Mouse (Mus musculus) layer of hippocampus, adult 8-10 months (tissue): ENCODE measurements at regions not wholly inside any gene's neighbourhood (a gene's known extent, or its start where the extent isn't known, plus 50 kb on each side); places are given as distances from the start of the nearest gene placed in this dataset.

Experiments used
- DNase-seq, 2 experiments: peaks; one replicate each; pipeline ENCODE4 v3.0.0; 2022; ENCODE audit warnings: low spot score in 2 of 2

DNA sequence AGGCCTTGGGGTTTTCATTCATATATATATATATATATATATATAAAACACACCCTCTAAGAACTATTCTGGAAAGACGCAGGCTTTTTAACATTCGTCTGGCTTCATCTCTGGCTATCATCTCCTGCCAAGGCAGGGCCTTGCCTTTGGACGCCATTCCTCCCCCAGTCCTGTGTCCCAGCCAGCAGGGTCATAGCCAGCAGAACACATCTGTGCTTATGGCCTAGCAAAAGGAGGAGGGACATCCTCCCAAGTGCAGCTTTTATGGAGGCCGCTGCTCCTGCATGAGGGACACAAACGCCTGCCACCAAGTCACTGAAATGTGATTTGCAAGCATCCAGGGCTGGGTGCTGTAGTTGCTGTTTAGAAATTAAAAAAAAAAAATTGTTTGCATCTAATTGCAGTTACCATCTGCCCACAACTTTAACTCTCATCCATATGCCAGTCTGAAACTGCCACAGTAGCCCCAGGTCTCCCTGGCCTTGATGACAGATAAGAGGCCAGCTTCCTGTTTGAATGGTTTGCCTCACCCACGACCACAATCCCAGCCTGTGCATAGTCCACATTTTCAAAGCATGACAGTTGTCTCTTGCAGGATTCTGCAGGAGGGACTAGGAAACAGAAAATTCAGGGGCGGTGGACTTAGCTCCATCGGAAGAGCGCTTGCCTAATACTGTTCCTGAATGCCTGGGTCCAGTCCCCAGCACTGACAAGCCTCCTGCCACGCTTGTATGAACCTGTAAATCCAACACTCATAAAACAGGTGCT is 108.7 kb downstream of the Dyrk2 start:
- DNase-seq = no peak

DNA sequence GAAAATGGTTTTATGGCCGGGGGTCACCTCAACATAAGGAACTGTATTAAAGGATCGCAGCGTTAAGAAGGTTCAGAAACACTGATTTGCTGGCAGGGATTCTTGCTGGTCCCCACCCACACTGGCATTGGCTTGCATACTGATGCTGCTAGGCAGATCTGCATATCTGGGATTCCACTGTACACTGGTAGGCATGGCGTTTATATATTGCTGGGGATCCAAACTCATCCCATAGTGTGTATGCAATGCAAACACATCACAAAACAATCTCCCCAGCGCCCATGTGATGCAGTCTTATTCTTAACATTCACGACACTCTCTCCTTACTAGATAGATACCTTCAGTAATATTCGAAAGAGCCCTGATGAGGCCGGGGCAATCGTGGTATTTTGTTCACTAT is 105.0 kb downstream of the Dyrk2 start:
- no peak for DNase-seq

DNA sequence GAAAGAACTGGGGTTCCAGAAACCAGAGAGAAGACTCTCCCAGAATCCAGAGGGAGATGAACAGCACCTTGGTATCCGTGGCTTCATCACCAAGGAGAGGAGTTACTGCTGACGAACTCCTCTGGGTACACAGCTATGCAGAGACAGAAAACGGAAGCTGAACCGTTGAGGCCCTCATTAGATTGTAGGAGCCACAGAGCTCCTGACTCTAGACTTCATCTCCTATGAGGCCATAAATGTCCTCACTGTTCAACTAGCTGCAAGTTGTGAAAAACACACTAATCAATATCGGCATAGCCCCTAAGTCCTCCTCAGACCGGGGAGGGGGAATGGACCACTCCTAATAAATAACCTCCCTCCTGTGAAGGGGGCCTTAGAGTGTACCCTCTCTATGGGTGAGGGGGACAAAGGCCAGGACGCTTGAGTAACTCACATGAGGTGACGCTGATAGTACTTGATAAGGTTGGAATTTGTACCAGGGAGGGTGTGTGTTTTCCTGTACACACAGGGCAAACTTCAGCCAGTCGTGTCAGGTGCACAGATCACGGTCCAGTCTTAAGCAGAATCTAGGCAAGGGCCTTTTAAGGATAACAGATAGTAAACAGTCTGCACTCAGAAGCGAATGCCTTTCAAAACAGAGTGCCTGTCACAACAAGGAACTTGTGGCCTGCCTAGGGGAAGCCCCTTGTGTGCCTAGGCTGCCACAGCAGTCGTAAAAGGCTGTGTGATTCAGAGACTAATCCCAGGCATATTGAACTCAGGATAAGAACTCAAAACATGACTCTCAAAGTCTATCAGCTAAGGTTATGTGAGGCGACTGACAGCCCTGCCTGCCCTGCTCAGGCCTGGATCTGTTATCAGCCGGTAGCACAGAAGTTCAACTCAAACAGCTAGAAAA is 104.2 kb downstream of the Dyrk2 start:
- no peak for DNase-seq

GRCm38 (mm10) chr10:118766826-118767225 is 103.2 kb downstream of the Dyrk2 start:
- no peak for DNase-seq

- no peak for DNase-seq
Measured at GRCm38 (mm10) chr10:118769751-118770150, 100.3 kb downstream of the Dyrk2 start.

DNA sequence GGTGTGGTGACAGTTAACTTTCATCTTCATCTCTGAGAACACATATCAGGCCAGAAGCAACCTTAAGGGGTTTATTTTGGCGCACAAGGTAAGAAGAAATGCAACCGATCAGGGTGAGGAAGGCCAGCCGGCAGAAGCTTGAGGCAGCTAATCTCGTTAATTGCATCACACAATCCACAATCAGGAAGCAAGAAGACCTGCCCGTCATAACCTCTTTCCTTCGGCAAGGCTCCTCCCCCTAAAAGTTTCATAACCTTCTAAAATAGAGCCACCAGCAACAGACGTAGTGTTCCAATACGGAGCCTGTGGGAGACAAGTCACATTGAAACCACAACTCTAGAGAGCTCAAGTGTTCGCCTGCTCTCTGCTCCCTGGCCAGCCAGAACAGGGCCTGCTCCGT is 91.4 kb downstream of the Dyrk2 start:
- DNase-seq = no peak

- no peak for DNase-seq
Measured at GRCm38 (mm10) chr10:118780831-118781569, 89.0 kb downstream of the Dyrk2 start.

DNA sequence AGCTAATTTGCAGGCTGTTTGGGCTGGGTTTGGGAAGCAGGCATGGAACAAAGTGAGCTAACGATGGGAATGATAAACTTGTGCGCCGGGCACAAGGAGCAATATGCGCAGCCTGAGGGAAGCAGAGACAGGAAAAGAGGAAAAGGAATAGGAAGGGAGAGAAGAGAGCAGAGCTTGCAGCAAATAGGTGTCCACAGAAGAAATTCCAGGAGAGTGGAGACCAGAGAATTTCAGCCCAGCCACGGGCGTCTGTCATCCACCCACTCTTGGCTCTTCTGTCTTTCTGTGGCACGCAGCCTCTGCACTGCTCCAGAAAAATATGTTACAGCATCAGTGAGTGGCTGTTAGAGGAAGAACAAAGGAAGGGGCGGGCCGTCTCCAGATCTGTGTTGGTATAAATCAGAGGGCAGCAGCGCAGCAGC is 88.2 kb downstream of the Dyrk2 start:
- DNase-seq = peak; percentile 43 to 49

DNA sequence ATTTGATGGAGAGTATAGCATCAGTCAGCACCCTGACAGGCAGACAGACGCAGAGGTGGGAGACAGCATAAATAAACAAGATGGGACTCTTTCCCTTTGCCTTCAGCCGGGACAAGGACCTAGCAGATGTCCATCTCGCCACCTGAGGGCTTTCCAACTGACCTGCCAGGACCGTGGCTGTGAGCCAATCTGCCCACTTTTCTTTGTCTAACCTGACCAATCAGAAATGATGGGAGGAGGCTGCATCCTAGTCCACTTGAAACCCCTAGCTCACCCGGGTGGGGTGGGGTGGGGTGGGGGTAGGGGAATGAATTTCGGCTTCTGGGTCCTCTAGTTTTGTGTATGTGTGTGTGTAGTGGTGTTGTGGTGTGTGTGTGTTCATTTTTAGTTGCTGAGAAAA is 87.4 kb downstream of the Dyrk2 start:
- DNase-seq = no peak

DNA sequence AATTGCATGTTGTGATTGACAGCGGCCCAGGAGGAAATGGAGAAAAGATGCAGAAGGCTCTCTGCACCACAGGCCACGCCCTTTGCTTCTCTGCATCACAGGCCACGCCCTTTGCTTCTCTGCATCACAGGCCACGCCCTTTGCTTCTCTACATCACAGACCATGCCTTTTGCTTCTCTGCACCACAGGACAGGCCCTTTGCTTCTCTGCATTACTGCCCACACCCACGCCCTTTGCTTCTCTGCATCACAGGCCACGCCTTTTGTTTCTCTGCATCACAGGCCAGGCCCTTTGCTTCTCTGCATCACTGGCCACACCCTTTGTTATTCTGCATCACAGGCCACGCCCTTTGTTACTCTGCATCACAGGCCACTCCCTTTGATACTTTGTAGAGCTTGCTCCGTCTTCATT is 82.7 kb downstream of the Dyrk2 start:
- DNase-seq = no peak

DNA sequence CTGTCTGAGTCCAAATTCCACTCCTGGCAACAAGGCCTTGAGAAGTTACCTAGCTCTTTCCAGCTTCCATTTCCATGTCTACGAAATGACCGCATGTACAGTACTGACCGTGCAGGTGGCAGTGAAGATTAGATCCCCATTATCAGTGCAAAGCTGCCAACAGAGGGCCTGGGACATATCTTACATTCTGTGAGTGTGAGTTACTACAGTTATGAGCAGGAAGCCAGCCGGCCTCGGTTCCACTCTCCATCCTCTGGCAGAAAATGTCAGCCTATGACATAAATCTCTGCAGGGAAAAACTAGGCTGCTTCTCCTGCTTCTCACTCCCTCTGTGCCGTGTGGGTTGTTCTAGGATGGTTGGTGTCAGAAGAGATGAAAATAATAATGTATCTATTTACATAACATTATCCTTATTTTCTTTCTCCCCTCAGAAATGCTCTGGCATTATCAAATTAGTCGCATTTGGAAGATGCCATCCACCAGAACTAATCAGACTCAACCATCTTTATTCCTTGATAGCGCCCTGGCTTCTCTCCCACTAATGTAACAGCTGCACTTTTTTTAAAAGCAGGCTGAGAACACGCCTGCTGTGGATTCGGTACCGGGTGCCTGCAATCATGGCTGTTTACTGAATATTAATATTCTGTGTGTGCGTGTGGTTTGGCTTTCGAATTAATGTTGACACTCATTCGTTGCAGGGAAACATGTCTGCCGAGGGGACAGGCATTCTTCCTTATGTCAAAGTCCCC is 77.5 kb downstream of the Dyrk2 start:
- no peak for DNase-seq

DNA sequence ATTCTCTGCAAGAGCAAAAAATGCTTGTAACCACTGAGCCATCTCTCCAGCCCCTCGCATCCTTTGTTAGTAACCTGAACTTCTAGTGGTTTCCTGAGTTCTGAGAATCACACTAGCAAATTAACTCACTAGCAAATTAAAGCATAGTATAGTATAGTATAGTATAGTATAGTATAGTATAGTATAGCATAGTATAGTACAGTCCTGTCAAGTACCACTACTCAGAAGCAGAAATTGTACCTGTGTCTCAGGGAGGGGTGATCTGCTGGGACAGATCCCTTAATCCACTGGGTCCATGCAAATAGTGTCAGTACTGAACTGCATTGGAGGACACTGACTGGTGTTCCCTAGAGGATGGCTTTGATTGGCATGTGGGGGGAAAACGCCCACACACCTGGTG is 76.2 kb downstream of the Dyrk2 start:
- no peak for DNase-seq

DNA sequence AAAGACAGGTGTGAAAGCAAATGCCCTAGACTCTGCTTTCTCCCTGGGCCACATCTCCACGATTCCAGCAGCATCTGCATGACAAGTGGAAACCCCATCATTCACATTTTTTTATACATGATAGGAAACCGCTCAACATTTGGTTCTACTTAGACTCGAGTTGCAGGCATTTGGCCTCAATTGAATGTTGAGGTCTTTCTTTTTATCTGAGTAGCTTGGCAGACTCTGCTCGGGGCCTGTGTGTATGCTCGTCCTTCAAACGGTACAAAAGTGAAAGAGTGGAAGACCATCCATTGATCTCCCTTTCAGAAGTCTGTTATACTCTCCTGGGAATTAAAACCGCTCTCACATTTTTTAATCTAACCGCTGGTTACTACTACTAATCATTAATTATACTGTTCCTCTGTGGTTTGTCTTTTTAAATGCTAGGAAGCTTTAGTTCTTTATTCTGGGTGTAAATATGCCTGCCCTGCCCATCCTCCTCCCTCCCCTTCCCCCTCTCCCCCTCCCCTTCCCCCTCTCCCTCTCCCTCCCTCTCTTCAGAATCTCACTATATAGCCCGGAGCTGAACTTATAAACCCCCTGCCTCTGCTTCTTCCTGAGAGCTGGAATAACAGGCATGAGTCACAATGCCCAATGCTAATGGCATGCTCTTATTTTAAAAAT is 75.5 kb downstream of the Dyrk2 start:
- DNase-seq = no peak

GRCm38 (mm10) chr10:118795061-118795407 is 75.0 kb downstream of the Dyrk2 start:
- DNase-seq = no peak

- DNase-seq = no peak
Measured at GRCm38 (mm10) chr10:118796512-118796911, 73.5 kb downstream of the Dyrk2 start.

DNA sequence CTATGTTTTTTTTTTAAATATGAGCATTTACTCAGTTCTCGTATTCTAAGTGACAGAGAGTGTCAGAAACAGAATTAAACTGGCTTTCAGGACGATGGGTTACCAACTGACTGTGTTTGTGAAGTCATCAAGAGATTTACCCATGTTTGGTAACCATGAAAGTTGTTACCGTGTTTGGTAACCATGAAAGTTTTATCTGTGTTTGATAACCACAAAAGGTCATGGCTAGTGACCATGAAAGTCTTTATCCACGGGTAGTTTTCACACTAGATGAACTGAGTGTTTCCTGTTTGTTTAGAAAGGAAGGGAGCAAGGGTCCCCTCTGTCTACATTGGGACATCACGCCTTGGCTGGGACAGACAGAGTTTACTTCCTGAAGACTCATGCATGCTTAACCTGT is 72.8 kb downstream of the Dyrk2 start:
- DNase-seq = no peak

- DNase-seq = no peak
Measured at GRCm38 (mm10) chr10:118799767-118800166, 70.2 kb downstream of the Dyrk2 start.

DNA sequence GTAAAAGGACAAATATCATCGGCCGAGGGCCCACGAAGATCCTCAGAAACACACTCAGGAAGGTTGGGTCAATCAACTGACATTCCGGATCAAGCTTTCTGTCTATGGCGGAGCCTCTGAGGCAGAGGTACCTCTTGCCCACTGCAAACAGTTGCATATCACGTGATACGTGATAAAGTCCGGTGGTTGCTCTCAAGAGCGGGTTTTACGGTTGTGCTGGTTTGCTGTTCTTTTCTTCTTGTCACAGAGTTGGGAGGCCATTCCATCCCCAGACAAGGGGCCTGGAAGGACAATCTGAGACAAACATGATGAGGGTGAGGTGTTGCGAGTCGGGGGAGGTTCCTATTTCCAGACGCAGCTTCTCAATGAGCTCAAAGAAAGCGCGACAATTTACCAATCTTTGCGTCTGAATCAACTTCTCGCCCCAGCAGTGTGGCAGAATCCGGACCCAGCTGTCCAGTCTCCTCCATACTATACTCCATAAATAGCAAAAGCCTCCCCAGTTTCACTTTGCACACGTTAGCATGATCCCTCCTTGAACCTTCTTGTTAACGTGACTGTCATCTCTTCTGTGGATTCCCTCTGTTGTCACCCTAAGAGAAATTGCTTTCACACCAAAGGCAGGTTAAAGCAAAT is 66.0 kb downstream of the Dyrk2 start:
- DNase-seq = no peak

DNA sequence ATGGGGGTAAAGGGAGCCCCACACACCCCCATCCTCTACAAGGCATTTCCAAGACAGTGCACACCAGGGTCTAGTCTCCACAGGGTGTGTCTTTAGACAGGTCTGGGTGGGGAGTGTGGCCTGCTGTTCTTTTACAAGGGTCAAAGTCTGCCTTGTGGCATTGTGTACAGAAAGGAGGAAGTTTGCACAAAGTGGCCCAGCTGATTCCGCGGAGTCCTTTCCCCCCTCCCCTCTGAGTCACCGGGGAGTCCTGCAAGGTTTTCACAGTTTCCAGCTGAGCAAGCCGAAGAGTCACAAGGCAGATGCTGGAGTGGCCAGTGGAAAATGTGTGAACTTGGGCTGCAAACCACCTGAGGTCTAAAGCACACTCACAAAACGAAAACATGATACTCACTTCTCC is 65.4 kb downstream of the Dyrk2 start:
- DNase-seq = no peak
